Mouse (Mus musculus) hindbrain, embryonic 12.5 days (tissue): ENCODE results near the gene Tssk4. TPM values are rescaled to one million over a fixed set of nuclear protein-coding genes. Genes with fewer than 3 reads are reported as not detected.

ENCODE experiments used
- ATAC-seq: fragments of 200-750 bp; cut with Nextera tagmentation; 2 replicates; pipeline ENCODE4 v1.8.0; 2017; ENCODE audit warnings: moderate TSS enrichment; ENCODE audit not compliant: low FRiP score
- H3K27ac ChIP-seq: fragments of 300-500 bp; sonication (generic); 2 replicates; pipeline ENCODE4 v1.5.1; 2016; ENCODE audit warnings: mild to moderate bottlenecking
- H3K27me3 ChIP-seq: fragments of 300-500 bp; sonication (generic); 2 replicates; pipeline ENCODE4 v1.6.1; 2016; ENCODE audit warnings: mild to moderate bottlenecking
- H3K36me3 ChIP-seq: fragments of 300-500 bp; sonication (generic); 2 replicates; pipeline ENCODE4 v1.6.1; 2016; ENCODE audit warnings: mild to moderate bottlenecking
- H3K4me1 ChIP-seq: fragments of 300-500 bp; sonication (generic); 2 replicates; pipeline ENCODE4 v1.6.1; 2016
- H3K4me2 ChIP-seq: fragments of 300-500 bp; sonication (generic); replicated peaks from 2 replicates; pipeline ENCODE4 v1.6.1; 2016; ENCODE audit warnings: mild to moderate bottlenecking
- H3K4me3 ChIP-seq: fragments of 300-500 bp; sonication (generic); 2 replicates; pipeline ENCODE4 v1.5.1; 2016; ENCODE audit warnings: mild to moderate bottlenecking
- H3K9ac ChIP-seq: fragments of 300-500 bp; sonication (generic); 2 replicates; pipeline ENCODE4 v1.6.1; 2016; ENCODE audit warnings: mild to moderate bottlenecking, moderate library complexity
- H3K9me3 ChIP-seq: fragments of 300-500 bp; sonication (generic); replicated peaks from 2 replicates; pipeline ENCODE4 v1.6.1; 2016; ENCODE audit warnings: mild to moderate bottlenecking
- WGBS: fragments of 180-500 bp; shearing (Covaris S2); methylation state at CpG from one replicate; pipeline ENCODE4 v1.1.7; 2016; 5-methylcytosine and 5-hydroxymethylcytosine counted together
- polyA plus RNA-seq: library from polyadenylated mRNA; unstranded; fragments of >200 nt; fragmentation: Nextera tagmentation; extraction: Ambion mirVana; gene quantifications from 2 replicates; pipeline ENCODE4 v1.2.1, GENCODE M21; 2016

Gene Tssk4
- polyA plus RNA-seq, 1 experiment from 2014 or later, result 0.52 TPM

DNA sequence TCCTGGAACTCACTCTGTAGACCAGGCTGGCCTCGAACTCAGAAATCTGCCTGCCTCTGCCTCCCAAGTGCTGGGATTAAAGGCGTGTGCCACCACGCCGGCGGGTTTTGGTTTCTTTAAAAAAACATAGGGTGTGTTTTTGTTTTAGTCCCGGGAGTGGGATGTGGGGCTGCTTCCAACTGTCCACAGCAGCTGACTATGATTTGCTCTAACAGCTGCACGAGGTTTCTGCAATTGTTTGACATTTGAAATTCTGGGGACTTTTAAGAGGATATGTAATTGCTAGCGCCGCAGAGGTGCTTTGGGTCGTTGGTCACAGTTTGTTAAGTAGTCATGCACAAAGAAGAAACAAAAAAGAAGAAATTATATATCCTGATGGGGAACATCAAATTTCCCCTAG lies 39.4 kb downstream of the Tssk4 start:
- no peaks in the 10 kb centered on the region for H3K27me3 ChIP-seq
- no peak overlapping the region for H3K4me2 ChIP-seq
- H3K4me3 ChIP-seq, result no peak overlapping the region
- no peaks in the 10 kb centered on the region for H3K36me3 ChIP-seq
- no peaks in the 10 kb centered on the region for H3K9me3 ChIP-seq
- H3K4me1 ChIP-seq, result no peaks in the 10 kb centered on the region
- WGBS, result 76% methylated on average over 10 of the region's 10 CpGs
- H3K27ac ChIP-seq, result no peak overlapping the region
- no peak overlapping the region for H3K9ac ChIP-seq
- ATAC-seq, result no peak

DNA sequence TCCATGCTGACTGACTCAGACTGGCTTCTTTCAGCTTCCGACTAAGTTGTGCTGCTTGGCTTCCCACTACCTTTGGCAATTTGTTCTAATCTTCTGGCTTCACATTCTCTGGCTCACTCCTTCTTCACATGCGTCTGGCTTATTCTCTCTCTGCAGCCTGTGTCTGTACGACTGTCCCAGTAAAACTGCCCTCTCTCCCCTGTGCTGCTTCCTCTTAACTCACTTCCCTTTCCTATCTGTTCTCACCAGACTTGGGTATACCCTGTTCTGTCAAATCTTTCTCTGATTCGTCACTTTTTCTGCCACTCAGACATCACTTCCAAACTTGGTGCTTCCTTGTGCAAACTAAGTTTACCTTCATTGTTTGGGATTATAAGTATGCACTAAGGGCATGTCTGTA lies 47.2 kb downstream of the Tssk4 start:
- Histone ChIP-seq H3K4me2 (no peak overlapping the region), H3K9me3 (no peaks in the 10 kb centered on the region), H3K4me1 (no peaks in the 10 kb centered on the region), H3K36me3 (no peaks in the 10 kb centered on the region), H3K27ac (no peak overlapping the region), H3K9ac (no peak overlapping the region), H3K4me3 (no peak overlapping the region), H3K27me3 (no peaks in the 10 kb centered on the region)
- ATAC-seq, result no peak
- 89% methylated on average over 4 of the region's 4 CpGs for WGBS

DNA sequence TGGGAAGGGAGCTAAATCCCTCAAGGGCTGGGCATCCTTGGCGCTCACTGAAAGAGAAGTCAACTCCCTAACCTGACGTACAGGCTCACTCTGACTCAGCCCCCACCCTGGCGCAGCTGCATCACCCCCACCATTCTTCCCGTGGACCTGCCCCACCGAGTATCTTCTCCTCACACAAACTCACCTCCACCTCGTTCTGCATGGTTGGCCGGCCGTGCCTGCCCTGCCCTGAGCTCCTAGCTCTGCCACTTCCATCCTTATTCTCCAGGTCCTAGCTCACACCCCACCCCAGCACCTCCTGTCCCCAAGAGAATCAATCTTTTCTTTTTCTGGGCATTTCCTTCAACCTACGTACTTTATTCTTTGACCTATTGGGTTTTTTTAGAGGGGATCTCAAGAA lies 51.1 kb downstream of the Tssk4 start:
- H3K27me3 ChIP-seq, result no peaks in the 10 kb centered on the region
- WGBS, result 69% methylated on average over 9 of the region's 9 CpGs

More for the DNA sequence above, 51.1 kb downstream of the Tssk4 start:
- Histone ChIP-seq H3K4me2 (no peak overlapping the region), H3K9ac (no peak overlapping the region), H3K4me3 (no peak overlapping the region), H3K27ac (no peak overlapping the region), H3K9me3 (no peaks in the 10 kb centered on the region), H3K4me1 (no peaks in the 10 kb centered on the region), H3K36me3 (no peaks in the 10 kb centered on the region)
- ATAC-seq, result no peak

Other genes with a start within 250 kb of the Tssk4 start
- 42.7 and 44.5 TPM in 2 replicates for gene Dhrs4, start 171.4 kb upstream of the Tssk4 start, polyA plus RNA-seq
- 17.0 and 18.0 TPM in 2 replicates for gene Carmil3, start 159.5 kb upstream of the Tssk4 start, polyA plus RNA-seq
- 0.83 and 1.4 TPM in 2 replicates for gene Cpne6, start 139.7 kb upstream of the Tssk4 start, polyA plus RNA-seq
- gene Nrl, start 125.2 kb upstream of the Tssk4 start, polyA plus RNA-seq, result not detected in 2 replicates
- gene Pck2, start 109.9 kb upstream of the Tssk4 start, polyA plus RNA-seq, result 22.3 and 23.6 TPM in 2 replicates
- gene Dcaf11, start 90.2 kb upstream of the Tssk4 start, polyA plus RNA-seq, result 104 and 106 TPM in 2 replicates
- 0.62 TPM in 1 of 2 replicates, not detected in the other for gene A730061H03Rik, start 89.8 kb upstream of the Tssk4 start, polyA plus RNA-seq
- 1.4 and 4.2 TPM in 2 replicates for gene Fitm1, start 74.6 kb upstream of the Tssk4 start, polyA plus RNA-seq
- 132 and 133 TPM in 2 replicates for gene Psme1, start 72.1 kb upstream of the Tssk4 start, polyA plus RNA-seq
- gene Emc9, start 64.9 kb upstream of the Tssk4 start, polyA plus RNA-seq, result 8.5 and 9.0 TPM in 2 replicates
- gene Psme2, start 59.1 kb upstream of the Tssk4 start, polyA plus RNA-seq, result 201 and 234 TPM in 2 replicates
- gene Rnf31, start 58.5 kb upstream of the Tssk4 start, polyA plus RNA-seq, result 21.2 and 23.7 TPM in 2 replicates
- gene Irf9, start 46.6 kb upstream of the Tssk4 start, polyA plus RNA-seq, result 9.9 and 10.7 TPM in 2 replicates
- 14.9 and 15.9 TPM in 2 replicates for gene Rec8, start 32.1 kb upstream of the Tssk4 start, polyA plus RNA-seq
- gene Ipo4, start 14.2 kb upstream of the Tssk4 start, polyA plus RNA-seq, result 79.0 and 91.0 TPM in 2 replicates
- gene Gm49378, start 12.3 kb upstream of the Tssk4 start, polyA plus RNA-seq, result 2.4 and 3.2 TPM in 2 replicates
- gene Tm9sf1, start 6.4 kb upstream of the Tssk4 start, polyA plus RNA-seq, result 69.4 and 69.8 TPM in 2 replicates
- gene Mdp1, start 10.3 kb downstream of the Tssk4 start, polyA plus RNA-seq, result 63.7 and 65.4 TPM in 2 replicates
- gene Gmpr2, start 21.8 kb downstream of the Tssk4 start, polyA plus RNA-seq, result 57.0 and 58.2 TPM in 2 replicates
- gene Nedd8, start 21.9 kb downstream of the Tssk4 start, polyA plus RNA-seq, result 506 and 544 TPM in 2 replicates
- 42.8 and 43.1 TPM in 2 replicates for gene Tinf2, start 31.6 kb downstream of the Tssk4 start, polyA plus RNA-seq
- gene Tgm1, start 63.7 kb downstream of the Tssk4 start, polyA plus RNA-seq, result 0.48 and 0.90 TPM in 2 replicates
- gene Rabggta, start 72.1 kb downstream of the Tssk4 start, polyA plus RNA-seq, result 36.6 and 38.1 TPM in 2 replicates
- gene Dhrs1, start 95.5 kb downstream of the Tssk4 start, polyA plus RNA-seq, result 73.2 and 75.0 TPM in 2 replicates
- gene Nop9, start 95.5 kb downstream of the Tssk4 start, polyA plus RNA-seq, result 42.0 and 47.5 TPM in 2 replicates
- 0.36 and 0.56 TPM in 2 replicates for gene Cideb, start 108.3 kb downstream of the Tssk4 start, polyA plus RNA-seq
- 0.36 and 0.57 TPM in 2 replicates for gene Ltb4r2, start 111.2 kb downstream of the Tssk4 start, polyA plus RNA-seq
- gene Ltb4r1, start 115.8 kb downstream of the Tssk4 start, polyA plus RNA-seq, result 0.72 TPM in 1 of 2 replicates, not detected in the other
- gene Adcy4, start 133.9 kb downstream of the Tssk4 start, polyA plus RNA-seq, result 15.7 and 19.5 TPM in 2 replicates
- gene Ripk3, start 138.7 kb downstream of the Tssk4 start, polyA plus RNA-seq, result 10.8 and 13.5 TPM in 2 replicates
- gene Nfatc4, start 173.0 kb downstream of the Tssk4 start, polyA plus RNA-seq, result 42.4 and 45.2 TPM in 2 replicates
- gene Nynrin, start 203.8 kb downstream of the Tssk4 start, polyA plus RNA-seq, result 30.4 and 35.8 TPM in 2 replicates
- gene Cbln3, start 234.2 kb downstream of the Tssk4 start, polyA plus RNA-seq, result 0.05 and 0.35 TPM in 2 replicates
- 22.4 and 23.5 TPM in 2 replicates for gene Khnyn, start 234.8 kb downstream of the Tssk4 start, polyA plus RNA-seq